Mouse (Mus musculus): Measurements from ENCODE around the gene Plcb4. TPM values are rescaled to one million over a fixed set of nuclear protein-coding genes. Genes with fewer than 3 reads are reported as not detected.

The Plcb4 gene
- polyA plus RNA-seq, 1 experiment: 33.0 TPM

- Histone ChIP-seq H3K4me1 (ENCODE audit: control insufficient read depth, insufficient read depth, low read length) (no peaks in the 10 kb centered on the region), H3K4me3 (ENCODE audit: insufficient read depth, low read length) (no peak overlapping the region), H3K27ac (ENCODE audit: insufficient read depth, low read length) (no peak overlapping the region)
- no peak for TF ChIP-seq POLR2A (IDR thresholded peaks at IDR 0.05; ENCODE audit: low read depth, low read length)
- no peak for TF ChIP-seq CTCF (IDR thresholded peaks at IDR 0.05; ENCODE audit: borderline replicate concordance, insufficient read depth, low read length)
These were observed 353.9 kb downstream of the Plcb4 start for GRCm38 (mm10) chr2:136012759-136013158.

DNA sequence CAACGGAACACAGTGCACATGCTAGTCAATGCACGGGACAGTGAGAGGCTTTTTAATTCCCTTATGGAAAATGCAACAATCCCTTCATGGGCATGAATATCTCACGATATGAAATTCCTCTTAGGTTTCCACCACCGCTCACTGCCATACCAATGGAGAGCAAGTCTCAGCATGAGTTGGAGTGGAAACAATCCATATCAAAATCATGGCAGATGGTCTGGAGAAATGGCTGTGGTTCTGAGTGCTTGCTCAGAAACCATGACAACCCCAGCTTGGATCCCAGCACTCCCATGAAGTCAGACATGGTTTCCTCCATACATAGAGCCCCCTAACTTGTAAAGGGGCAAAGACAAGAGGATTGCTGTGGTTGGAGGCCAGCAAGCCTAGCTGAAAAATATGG is 389.7 kb downstream of the Plcb4 start:
- TF ChIP-seq POLR2A (IDR thresholded peaks at IDR 0.05; ENCODE audit: low read depth, low read length): no peak
- no peak for TF ChIP-seq CTCF (IDR thresholded peaks at IDR 0.05; ENCODE audit: borderline replicate concordance, insufficient read depth, low read length)
- H3K4me1 ChIP-seq (ENCODE audit: control insufficient read depth, insufficient read depth, low read length): no peaks in the 10 kb centered on the region

GRCm38 (mm10) chr2:136050793-136051615 is 392.2 kb downstream of the Plcb4 start:
- H3K4me1 ChIP-seq (ENCODE audit: control insufficient read depth, insufficient read depth, low read length): no peaks in the 10 kb centered on the region
- H3K27ac ChIP-seq (ENCODE audit: insufficient read depth, low read length): no peak overlapping the region
- TF ChIP-seq POLR2A (IDR thresholded peaks at IDR 0.05; ENCODE audit: low read depth, low read length) (no peak), CTCF (IDR thresholded peaks at IDR 0.05; ENCODE audit: borderline replicate concordance, insufficient read depth, low read length) (no peak)
- H3K4me3 ChIP-seq (ENCODE audit: insufficient read depth, low read length): no peak overlapping the region

More for the DNA sequence above, 389.7 kb downstream of the Plcb4 start:
- no peak overlapping the region for H3K4me3 ChIP-seq (ENCODE audit: insufficient read depth, low read length)
- H3K27ac ChIP-seq (ENCODE audit: insufficient read depth, low read length): no peak overlapping the region

GRCm38 (mm10) chr2:136051688-136052289 is 393.0 kb downstream of the Plcb4 start, which contains the start of gene Lamp5:
Lamp5 (plus strand) TSS chr2:136052239.
- TF ChIP-seq POLR2A (IDR thresholded peaks at IDR 0.05; ENCODE audit: low read depth, low read length) (no peak), CTCF (IDR thresholded peaks at IDR 0.05; ENCODE audit: borderline replicate concordance, insufficient read depth, low read length) (no peak)
- Histone ChIP-seq H3K4me3 (ENCODE audit: insufficient read depth, low read length) (no peak within 1 kb of the TSS), H3K4me1 (ENCODE audit: control insufficient read depth, insufficient read depth, low read length) (no peaks in the 10 kb centered on the region)

DNA sequence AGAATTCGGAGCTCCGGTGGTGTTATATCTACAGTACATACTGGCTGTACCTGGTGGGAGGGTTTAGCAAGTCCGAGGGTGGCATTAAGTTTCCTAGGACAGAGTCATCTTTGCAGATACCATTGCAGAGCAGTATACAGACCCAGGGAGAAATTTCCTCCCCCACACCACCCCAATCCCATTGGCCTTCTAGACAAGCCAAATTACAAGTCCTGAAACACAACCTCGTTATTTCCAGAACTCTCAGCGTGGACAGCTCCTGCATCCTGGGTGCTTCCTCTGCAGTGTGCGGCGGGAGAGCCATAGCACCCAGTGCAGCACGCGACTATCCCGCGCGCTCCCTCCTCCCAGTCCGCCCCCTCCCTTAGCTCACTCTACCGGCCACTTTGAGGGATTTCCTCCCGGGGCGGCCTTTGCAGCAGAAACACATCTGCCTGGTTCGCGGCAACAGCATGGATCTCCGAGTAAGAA is 399.1 kb downstream of the Plcb4 start:
- TF ChIP-seq POLR2A (IDR thresholded peaks at IDR 0.05; ENCODE audit: low read depth, low read length) (no peak), CTCF (IDR thresholded peaks at IDR 0.05; ENCODE audit: borderline replicate concordance, insufficient read depth, low read length) (no peak)
- Histone ChIP-seq H3K4me3 (ENCODE audit: insufficient read depth, low read length) (no peak overlapping the region), H3K4me1 (ENCODE audit: control insufficient read depth, insufficient read depth, low read length) (no peaks in the 10 kb centered on the region), H3K27ac (ENCODE audit: insufficient read depth, low read length) (no peak overlapping the region)

More at GRCm38 (mm10) chr2:136051688-136052289, 393.0 kb downstream of the Plcb4 start, which contains the start of gene Lamp5:
- no peak within 1 kb of the TSS for H3K27ac ChIP-seq (ENCODE audit: insufficient read depth, low read length)

- Histone ChIP-seq H3K4me1 (ENCODE audit: control insufficient read depth, insufficient read depth, low read length) (no peaks in the 10 kb centered on the region), H3K4me3 (ENCODE audit: insufficient read depth, low read length) (no peak overlapping the region), H3K27ac (ENCODE audit: insufficient read depth, low read length) (no peak overlapping the region)
- TF ChIP-seq CTCF (IDR thresholded peaks at IDR 0.05; ENCODE audit: borderline replicate concordance, insufficient read depth, low read length) (no peak), POLR2A (IDR thresholded peaks at IDR 0.05; ENCODE audit: low read depth, low read length) (no peak)
These were observed 399.6 kb downstream of the Plcb4 start for GRCm38 (mm10) chr2:136058398-136058797.

GRCm38 (mm10) chr2:136059029-136059669 is 400.3 kb downstream of the Plcb4 start:
- H3K4me1 ChIP-seq (ENCODE audit: control insufficient read depth, insufficient read depth, low read length): no peaks in the 10 kb centered on the region
- TF ChIP-seq POLR2A (IDR thresholded peaks at IDR 0.05; ENCODE audit: low read depth, low read length) (no peak), CTCF (IDR thresholded peaks at IDR 0.05; ENCODE audit: borderline replicate concordance, insufficient read depth, low read length) (no peak)
- no peak overlapping the region for H3K4me3 ChIP-seq (ENCODE audit: insufficient read depth, low read length)
- H3K27ac ChIP-seq (ENCODE audit: insufficient read depth, low read length): no peak overlapping the region
